Mouse (Mus musculus) liver, embryonic 12.5 days (tissue): Measurements from ENCODE around the gene Rpusd2. TPM values are rescaled to one million over a fixed set of nuclear protein-coding genes. Genes with fewer than 3 reads are reported as not detected.
A peak's percentile ranks its signal among the peaks of the same experiment; 100 is the strongest.

Source experiments
- ATAC-seq: fragments of 200-750 bp; cut with Nextera tagmentation; 2 replicates; pipeline ENCODE4 v1.8.0; 2017; ENCODE audit warnings: moderate number of reproducible peaks, mild to moderate bottlenecking, moderate library complexity
- H3K27ac ChIP-seq: fragments of 300-500 bp; sonication (generic); 2 replicates; pipeline ENCODE4 v1.5.1; 2016; ENCODE audit warnings: mild to moderate bottlenecking
- H3K27me3 ChIP-seq: fragments of 300-500 bp; sonication (generic); replicated peaks from 2 replicates; pipeline ENCODE4 v1.6.1; 2016; ENCODE audit warnings: mild to moderate bottlenecking, moderate library complexity
- H3K36me3 ChIP-seq: fragments of 300-500 bp; sonication (generic); 2 replicates; pipeline ENCODE4 v1.6.1; 2016; ENCODE audit warnings: mild to moderate bottlenecking, moderate library complexity
- H3K4me1 ChIP-seq: fragments of 300-500 bp; sonication (generic); 2 replicates; pipeline ENCODE4 v1.6.1; 2016
- H3K4me2 ChIP-seq: fragments of 300-500 bp; sonication (generic); 2 replicates; pipeline ENCODE4 v1.6.1; 2016; ENCODE audit warnings: mild to moderate bottlenecking, moderate library complexity
- H3K4me3 ChIP-seq: fragments of 300-500 bp; sonication (generic); 2 replicates; pipeline ENCODE4 v1.5.1; 2016; ENCODE audit warnings: mild to moderate bottlenecking, moderate library complexity
- H3K9ac ChIP-seq: fragments of 300-500 bp; sonication (generic); 2 replicates; pipeline ENCODE4 v1.6.1; 2016; ENCODE audit warnings: mild to moderate bottlenecking, moderate library complexity
- H3K9me3 ChIP-seq: fragments of 300-500 bp; sonication (generic); replicated peaks from 2 replicates; pipeline ENCODE4 v1.6.1; 2016; ENCODE audit warnings: mild to moderate bottlenecking, moderate library complexity
- WGBS: fragments of 180-500 bp; shearing (Covaris S2); methylation state at CpG from one replicate; pipeline ENCODE4 v1.1.7; 2016; ENCODE audit not compliant: insufficient replicate concordance; 5-methylcytosine and 5-hydroxymethylcytosine counted together
- polyA plus RNA-seq: library from polyadenylated mRNA; unstranded; fragments of >200 nt; fragmentation: Nextera tagmentation; extraction: Ambion mirVana; gene quantifications from 2 replicates; pipeline ENCODE4 v1.2.1, GENCODE M21; 2016

The Rpusd2 gene
- polyA plus RNA-seq, 1 experiment from 2014 or later: 6.5 TPM

- Histone ChIP-seq H3K4me1 (peaks cover 17% of the 10 kb centered on the region; the same call in 1 of the 2 replicates), H3K9me3 (peaks cover 5% of the 10 kb centered on the region), H3K27me3 (no peaks in the 10 kb centered on the region), H3K27ac (no peak overlapping the region), H3K4me2 (no peak overlapping the region), H3K36me3 (peaks cover 53% of the 10 kb centered on the region), H3K9ac (no peak overlapping the region), H3K4me3 (no peak overlapping the region)
- WGBS: 83% methylated on average over 3 of the region's 3 CpGs
- no peak for ATAC-seq
Measured at GRCm38 (mm10) chr2:119017647-119018046, 16.9 kb upstream of the Rpusd2 start.

- ATAC-seq: no peak
- H3K27me3 ChIP-seq: no peaks in the 10 kb centered on the region
- WGBS: 73% methylated on average over 22 of the region's 22 CpGs
- no peak overlapping the region for H3K4me3 ChIP-seq
- H3K9me3 ChIP-seq: peaks cover 5% of the 10 kb centered on the region
- H3K36me3 ChIP-seq: peaks cover 62% of the 10 kb centered on the region
- H3K4me2 ChIP-seq: no peak overlapping the region
- H3K4me1 ChIP-seq: peaks cover 22% of the 10 kb centered on the region
- H3K9ac ChIP-seq: no peak overlapping the region
- no peak overlapping the region for H3K27ac ChIP-seq
Measured at GRCm38 (mm10) chr2:119018391-119019122, 16.0 kb upstream of the Rpusd2 start.

GRCm38 (mm10) chr2:119019131-119019530 is 15.5 kb upstream of the Rpusd2 start:
- Histone ChIP-seq H3K27ac (no peak overlapping the region), H3K9ac (no peak overlapping the region), H3K9me3 (peaks cover 5% of the 10 kb centered on the region), H3K4me1 (peaks cover 27% of the 10 kb centered on the region), H3K4me2 (no peak overlapping the region), H3K27me3 (no peaks in the 10 kb centered on the region), H3K4me3 (no peak overlapping the region), H3K36me3 (peaks cover 68% of the 10 kb centered on the region)
- WGBS: 46% methylated on average over 5 of the region's 5 CpGs
- ATAC-seq: no peak

- peaks cover 32% of the 10 kb centered on the region for H3K4me1 ChIP-seq
- ATAC-seq: no peak
- H3K9ac ChIP-seq: no peak overlapping the region
- peaks cover 71% of the 10 kb centered on the region for H3K36me3 ChIP-seq
- no peak overlapping the region for H3K4me2 ChIP-seq
- H3K27me3 ChIP-seq: no peaks in the 10 kb centered on the region
- H3K4me3 ChIP-seq: no peak overlapping the region
- WGBS: 74% methylated on average over 4 of the region's 4 CpGs
- H3K9me3 ChIP-seq: peaks cover 5% of the 10 kb centered on the region
- no peak overlapping the region for H3K27ac ChIP-seq
Measured at GRCm38 (mm10) chr2:119019538-119019937, 15.1 kb upstream of the Rpusd2 start.

GRCm38 (mm10) chr2:119023154-119023660 is 11.4 kb upstream of the Rpusd2 start:
- no peak for ATAC-seq
- Histone ChIP-seq H3K27ac (no peak overlapping the region), H3K4me2 (no peak overlapping the region), H3K36me3 (peaks cover 82% of the 10 kb centered on the region), H3K4me1 (peaks cover 50% of the 10 kb centered on the region), H3K4me3 (no peak overlapping the region), H3K9ac (no peak overlapping the region), H3K27me3 (no peaks in the 10 kb centered on the region), H3K9me3 (no peaks in the 10 kb centered on the region)
- 85% methylated on average over 6 of the region's 6 CpGs for WGBS

GRCm38 (mm10) chr2:119024536-119025238 is 9.9 kb upstream of the Rpusd2 start:
- Histone ChIP-seq H3K9me3 (no peaks in the 10 kb centered on the region), H3K4me1 (peaks cover 59% of the 10 kb centered on the region), H3K4me3 (peak overlapping the region; percentile 19; the same call in 1 of the 2 replicates), H3K36me3 (peaks cover 67% of the 10 kb centered on the region), H3K4me2 (peak overlapping the region; percentile 59), H3K27me3 (no peaks in the 10 kb centered on the region), H3K27ac (peak overlapping the region; percentile 92), H3K9ac (peak overlapping the region; percentile 49)
- ATAC-seq: peak; percentile 95
- WGBS: 23% methylated on average over 9 of the region's 9 CpGs

- H3K4me1 ChIP-seq: peaks cover 59% of the 10 kb centered on the region
- H3K4me3 ChIP-seq: no peak overlapping the region
- H3K27ac ChIP-seq: peak overlapping the region; percentile 92
- 28% methylated on average over 4 of the region's 4 CpGs for WGBS
- H3K9ac ChIP-seq: peak overlapping the region; percentile 49; the same call in 1 of the 2 replicates
- ATAC-seq: peak; percentile 16; the same call in 1 of the 2 replicates
- no peaks in the 10 kb centered on the region for H3K27me3 ChIP-seq
- H3K9me3 ChIP-seq: no peaks in the 10 kb centered on the region
- H3K4me2 ChIP-seq: peak overlapping the region; percentile 59
- H3K36me3 ChIP-seq: peaks cover 63% of the 10 kb centered on the region
Measured at GRCm38 (mm10) chr2:119025239-119025616, 9.4 kb upstream of the Rpusd2 start.

- peaks cover 45% of the 10 kb centered on the region for H3K36me3 ChIP-seq
- WGBS: 89% methylated on average over 4 of the region's 4 CpGs
- H3K9me3 ChIP-seq: no peaks in the 10 kb centered on the region
- no peak overlapping the region for H3K27ac ChIP-seq
- H3K4me1 ChIP-seq: peaks cover 65% of the 10 kb centered on the region
- H3K4me2 ChIP-seq: no peak overlapping the region
- H3K9ac ChIP-seq: no peak overlapping the region
- H3K27me3 ChIP-seq: peaks cover 6% of the 10 kb centered on the region; the same call in 1 of the 2 replicates
- H3K4me3 ChIP-seq: no peak overlapping the region
- no peak for ATAC-seq
Measured at GRCm38 (mm10) chr2:119026951-119027350, 7.6 kb upstream of the Rpusd2 start.

- Histone ChIP-seq H3K9me3 (no peaks in the 10 kb centered on the region), H3K4me1 (peaks cover 55% of the 10 kb centered on the region), H3K9ac (peak within 1 kb of the TSS; percentile 77), H3K27me3 (peaks cover 6% of the 10 kb centered on the region; the same call in 1 of the 2 replicates), H3K27ac (peak within 1 kb of the TSS; percentile 80), H3K4me2 (peak within 1 kb of the TSS; percentile 80), H3K4me3 (peak within 1 kb of the TSS; percentile 73), H3K36me3 (peaks cover 24% of the 10 kb centered on the region)
- peak; percentile 83 for ATAC-seq
- WGBS: under 1% methylated on average over 28 of the region's 28 CpGs
Measured at GRCm38 (mm10) chr2:119028941-119029551, 5.5 kb upstream of the Rpusd2 start, which contains the start of gene Ccdc32. Gene Ccdc32, minus strand, starts transcription at chr2:119029393.

- no peak overlapping the region for H3K4me2 ChIP-seq
- ATAC-seq: no peak
- 31% methylated on average over 4 of the region's 4 CpGs for WGBS
- no peak overlapping the region for H3K9ac ChIP-seq
- H3K9me3 ChIP-seq: no peaks in the 10 kb centered on the region
- peaks cover 6% of the 10 kb centered on the region; the same call in 1 of the 2 replicates for H3K27me3 ChIP-seq
- no peak overlapping the region for H3K27ac ChIP-seq
- peaks cover 6% of the 10 kb centered on the region for H3K36me3 ChIP-seq
- peaks cover 41% of the 10 kb centered on the region for H3K4me1 ChIP-seq
- H3K4me3 ChIP-seq: no peak overlapping the region
Measured at GRCm38 (mm10) chr2:119032191-119032590, 2.4 kb upstream of the Rpusd2 start.

GRCm38 (mm10) chr2:119035397-119035745 is 781 bp downstream of the Rpusd2 start:
- Histone ChIP-seq H3K27ac (peak overlapping the region; percentile 82), H3K27me3 (peaks cover 6% of the 10 kb centered on the region; the same call in 1 of the 2 replicates), H3K4me1 (peaks cover 30% of the 10 kb centered on the region), H3K4me3 (peak overlapping the region; percentile 76), H3K36me3 (peaks cover 36% of the 10 kb centered on the region), H3K4me2 (peak overlapping the region; percentile 85), H3K9me3 (no peaks in the 10 kb centered on the region), H3K9ac (peak overlapping the region; percentile 80)
- WGBS: 10% methylated on average over 7 of the region's 7 CpGs
- no peak for ATAC-seq
